ENCODE assay signal across 12 mouse cellular contexts in genomic region chr9:65019146-65019545, GRCm38 (mm10). TPM values are rescaled to one million over a fixed set of nuclear protein-coding genes. Genes with fewer than 3 reads are reported as not detected.
A peak's percentile ranks its signal among the peaks of the same experiment; 100 is the strongest.
DNase-seq lines count a peak whose midpoint lies in the region; ATAC-seq and TF ChIP-seq lines count a peak whose summit lies in the region.
"Had no signal": no experiment of that assay in that cellular context is flagged by ENCODE, and none has a peak within 500 bp of the region (broad histone marks: within the 10 kb centered on the region; RNA-seq: fewer than 3 reads in every experiment).

No protein-coding gene starts in this region.

- peak; percentile 58 for DNase-seq in adrenal gland, adult 2 months
- DNase-seq in adrenal gland, postnatal 14 days: no peak
- no peak for DNase-seq in midbrain, embryonic 10.5 days (ENCODE audit: low spot score)
- no peak for DNase-seq in midbrain, embryonic 11.5 days (ENCODE audit: low spot score, missing footprints)
- DNase-seq in liver, postnatal 0 days: no peak
- DNase-seq in thymus, adult 18-20 months: no peak
- DNase-seq in urinary bladder, postnatal 4 days (ENCODE audit: low spot score in 2 of 2): no peak
- DNase-seq: cerebellum, postnatal 36 days; kidney, postnatal 36 days had no signal

- H3K36me3 ChIP-seq in midbrain, embryonic 10.5 days: peaks cover 2% of the 10 kb centered on the region; the same call in 1 of the 2 replicates
- H3K36me3 ChIP-seq in midbrain, embryonic 11.5 days (ENCODE audit: control insufficient read depth, insufficient read depth, low read length): no peaks in the 10 kb centered on the region
- no peaks in the 10 kb centered on the region for H3K36me3 ChIP-seq in liver, postnatal 0 days (replicated peaks; ENCODE audit: insufficient read depth, low read length)
- H3K36me3 ChIP-seq: heart, embryonic 15.5 days; limb, embryonic 15.5 days had no signal

- no peak overlapping the region for H3K9ac ChIP-seq in midbrain, embryonic 11.5 days (ENCODE audit: low read length)
- peak overlapping the region; percentile 53 for H3K9ac ChIP-seq in liver, postnatal 0 days (replicated peaks)
- H3K9ac ChIP-seq: heart, embryonic 15.5 days; limb, embryonic 15.5 days had no signal

- 77% methylated on average over 3 of the region's 3 CpGs for WGBS in midbrain, embryonic 10.5 days
- 71% methylated on average over 3 of the region's 3 CpGs for WGBS in midbrain, embryonic 11.5 days
- WGBS in liver, postnatal 0 days (ENCODE audit: insufficient replicate concordance): 37% methylated on average over 3 of the region's 3 CpGs

- peaks cover 72% of the 10 kb centered on the region for H3K4me1 ChIP-seq in midbrain, embryonic 10.5 days
- H3K4me1 ChIP-seq in midbrain, embryonic 11.5 days (ENCODE audit: control insufficient read depth, insufficient read depth, low read length): peaks cover 26% of the 10 kb centered on the region
- peaks cover 44% of the 10 kb centered on the region for H3K4me1 ChIP-seq in liver, postnatal 0 days (ENCODE audit: insufficient read depth)

- 0 out of 2 replicates have a peak overlapping the region, but pooled peaks have one; percentile 93 for H3K4me3 ChIP-seq in midbrain, embryonic 10.5 days
- H3K4me3 ChIP-seq in midbrain, embryonic 11.5 days (ENCODE audit: low read depth, low read length): no peak overlapping the region
- 0 out of 2 replicates have a peak overlapping the region, but pooled peaks have one; percentile 13 for H3K4me3 ChIP-seq in liver, postnatal 0 days (ENCODE audit: low read depth, low read length)
- H3K4me3 ChIP-seq: limb, embryonic 15.5 days had no signal

- no peak overlapping the region for H3K4me2 ChIP-seq in midbrain, embryonic 11.5 days
- H3K4me2 ChIP-seq in liver, postnatal 0 days (ENCODE audit: low read depth, low read length): peak overlapping the region; percentile 95
- H3K4me2 ChIP-seq: limb, embryonic 15.5 days had no signal

- no peaks in the 10 kb centered on the region for H3K9me3 ChIP-seq in midbrain, embryonic 10.5 days (replicated peaks)
- H3K9me3 ChIP-seq in midbrain, embryonic 11.5 days (ENCODE audit: control insufficient read depth, low read length): no peaks in the 10 kb centered on the region
- no peaks in the 10 kb centered on the region for H3K9me3 ChIP-seq in liver, postnatal 0 days (ENCODE audit: low read length)
- H3K9me3 ChIP-seq: heart, embryonic 15.5 days; limb, embryonic 15.5 days had no signal

- no peak for TF ChIP-seq EP300 in liver, postnatal 0 days (IDR thresholded peaks at IDR 0.05; ENCODE audit: low read depth)

- no peak for ATAC-seq in midbrain, embryonic 11.5 days (ENCODE audit: low FRiP score)
- ATAC-seq in liver, postnatal 0 days: no peak
- no peak for ATAC-seq in cerebellum, adult (ENCODE audit: insufficient number of reproducible peaks, low FRiP score, low TSS enrichment)

- H3K27me3 ChIP-seq in midbrain, embryonic 10.5 days (ENCODE audit: low read depth, poor library complexity, severe bottlenecking): peaks cover 14% of the 10 kb centered on the region
- H3K27me3 ChIP-seq in midbrain, embryonic 11.5 days (ENCODE audit: control insufficient read depth, insufficient read depth, low read length): no peaks in the 10 kb centered on the region
- no peaks in the 10 kb centered on the region for H3K27me3 ChIP-seq in liver, postnatal 0 days (ENCODE audit: insufficient read depth, low read length)
- H3K27me3 ChIP-seq: heart, embryonic 15.5 days; limb, embryonic 15.5 days had no signal

- 0 out of 2 replicates have a peak overlapping the region, but pooled peaks have one; percentile 28 for H3K27ac ChIP-seq in midbrain, embryonic 10.5 days (replicated peaks)
- no peak overlapping the region for H3K27ac ChIP-seq in midbrain, embryonic 11.5 days (ENCODE audit: low read depth, low read length)
- H3K27ac ChIP-seq in liver, postnatal 0 days (ENCODE audit: low read depth): peak overlapping the region; percentile 83
- H3K27ac ChIP-seq: heart, embryonic 15.5 days; limb, embryonic 15.5 days had no signal

- no peak for TF ChIP-seq CTCF in liver, postnatal 0 days (IDR thresholded peaks at IDR 0.05; ENCODE audit: low read depth)

RNA-seq across cellular contexts. Expression of gene Hacd3, which starts 2.3 kb away (rescaled TPM):
- total RNA-seq in adrenal gland, adult 2 months (2021): 100 to 1,000 TPM; 255 to 306 TPM
- 177 and 180 TPM in 2 replicates for polyA plus RNA-seq in adrenal gland, adult 2 months (2012; rRNA removed)
- total RNA-seq in adrenal gland, postnatal 14 days (2021): 179 and 191 TPM in 2 replicates
- 110 and 123 TPM in 2 replicates for polyA plus RNA-seq in midbrain, embryonic 10.5 days (2016; fragmentation: Nextera tagmentation; extraction: Ambion mirVana)
- polyA plus RNA-seq in midbrain, embryonic 11.5 days (2014; fragmentation: Nextera tagmentation; extraction: Ambion mirVana): 97.5 and 104 TPM in 2 replicates
- polyA plus RNA-seq in liver, postnatal 0 days (2015; fragmentation: Nextera tagmentation; extraction: Ambion mirVana): 98.6 and 108 TPM in 2 replicates

RNA-seq across cellular contexts. Expression of gene Dpp8, which starts 13.1 kb away (rescaled TPM):
- total RNA-seq in adrenal gland, adult 2 months (2021): 10 to 100 TPM; 85.8 to 89.5 TPM
- polyA plus RNA-seq in adrenal gland, adult 2 months (2012; rRNA removed): 26.4 and 39.7 TPM in 2 replicates
- 86.9 and 89.5 TPM in 2 replicates for total RNA-seq in adrenal gland, postnatal 14 days (2021)
- polyA plus RNA-seq in midbrain, embryonic 10.5 days (2016; fragmentation: Nextera tagmentation; extraction: Ambion mirVana): 37.6 and 44.4 TPM in 2 replicates
- 33.4 and 34.7 TPM in 2 replicates for polyA plus RNA-seq in midbrain, embryonic 11.5 days (2014; fragmentation: Nextera tagmentation; extraction: Ambion mirVana)
- polyA plus RNA-seq in liver, postnatal 0 days (2015; fragmentation: Nextera tagmentation; extraction: Ambion mirVana): 9.2 and 10.6 TPM in 2 replicates

RNA-seq across cellular contexts. Expression of gene Ints14, which starts 58.4 kb away (rescaled TPM):
- 10 to 100 TPM; 25.5 to 27.6 TPM for total RNA-seq in adrenal gland, adult 2 months (2021)
- 7.5 and 9.9 TPM in 2 replicates for polyA plus RNA-seq in adrenal gland, adult 2 months (2012; rRNA removed)
- 27.2 and 30.1 TPM in 2 replicates for total RNA-seq in adrenal gland, postnatal 14 days (2021)
- 69.7 and 74.0 TPM in 2 replicates for polyA plus RNA-seq in midbrain, embryonic 10.5 days (2016; fragmentation: Nextera tagmentation; extraction: Ambion mirVana)
- polyA plus RNA-seq in midbrain, embryonic 11.5 days (2014; fragmentation: Nextera tagmentation; extraction: Ambion mirVana): 78.5 and 84.3 TPM in 2 replicates
- polyA plus RNA-seq in liver, postnatal 0 days (2015; fragmentation: Nextera tagmentation; extraction: Ambion mirVana): 10.5 and 11.1 TPM in 2 replicates
